Mouse (Mus musculus): ENCODE results near the gene Mbd3l1.

Mbd3l1 gene

DNA sequence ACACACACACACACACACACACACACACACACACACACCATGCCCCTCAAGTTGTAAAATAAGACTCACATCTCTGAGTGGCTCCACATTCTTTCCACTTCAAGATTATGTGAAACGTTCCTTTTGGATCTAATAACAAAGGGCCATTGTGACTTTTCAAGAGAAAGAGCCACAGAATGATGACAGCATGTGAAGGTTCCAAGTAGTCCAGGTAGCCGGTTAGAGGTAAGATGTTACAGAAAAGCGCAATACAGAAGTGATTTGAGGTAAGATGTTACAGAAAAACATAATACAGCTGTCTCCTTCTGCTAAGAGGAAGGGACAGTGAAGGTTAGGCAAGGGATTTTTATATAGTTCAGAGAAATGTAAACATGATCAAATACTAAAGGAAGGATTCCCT, at the start of gene Mbd3l1, which contains the start of gene Zfp558:
Gene Mbd3l1, plus strand, starts transcription at position 192 of the 400 bp plus-strand sequence.
Gene Zfp558, minus strand, starts transcription at position 101 of the 400 bp plus-strand sequence.
- no peak for DNase-seq

DNA sequence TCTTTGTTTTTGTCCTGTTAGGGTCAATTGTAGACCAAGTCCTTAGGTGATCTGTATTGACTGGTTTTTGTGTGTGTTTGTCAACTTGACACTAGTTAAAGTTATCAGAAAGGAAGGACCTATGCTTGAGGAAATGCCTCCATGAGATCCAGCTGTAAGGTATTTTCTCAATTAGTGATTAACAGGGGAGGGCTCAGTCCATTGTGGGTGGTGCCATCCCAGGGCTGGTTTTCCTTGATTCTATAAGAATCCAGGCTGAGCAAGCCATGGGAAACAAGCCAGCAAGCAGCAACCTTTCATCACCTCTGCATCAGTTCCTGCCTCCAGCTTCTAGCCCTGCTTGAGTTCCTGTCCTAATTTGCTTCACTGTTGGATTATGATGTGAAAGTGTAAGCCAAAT, 47.8 kb upstream of the Mbd3l1 start, which contains the start of gene Mbd3l2:
Gene Mbd3l2, plus strand, starts transcription at position 301 of the 400 bp plus-strand sequence.
- no peak for DNase-seq

DNA sequence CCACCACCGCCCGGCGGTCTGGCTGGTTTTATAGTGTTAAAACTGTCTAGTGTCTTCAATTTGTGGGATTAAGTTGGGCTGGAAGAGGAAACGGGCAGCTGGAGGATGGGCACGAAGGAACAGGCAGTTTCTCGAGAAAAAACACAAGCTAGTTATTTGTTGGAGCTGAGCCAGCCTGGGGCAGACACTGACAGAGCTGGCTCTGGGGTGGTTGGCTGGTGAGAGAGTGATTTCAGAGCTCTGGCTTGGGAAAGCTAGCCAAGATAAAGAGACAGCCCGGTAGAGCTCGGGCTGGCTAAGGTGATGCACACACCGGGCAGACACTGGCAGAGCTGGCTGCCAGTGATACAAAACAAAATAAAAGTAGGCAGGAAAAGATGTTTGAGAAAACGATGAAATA, 46.5 kb upstream of the Mbd3l1 start:
- peak; percentile 88 for DNase-seq

DNA sequence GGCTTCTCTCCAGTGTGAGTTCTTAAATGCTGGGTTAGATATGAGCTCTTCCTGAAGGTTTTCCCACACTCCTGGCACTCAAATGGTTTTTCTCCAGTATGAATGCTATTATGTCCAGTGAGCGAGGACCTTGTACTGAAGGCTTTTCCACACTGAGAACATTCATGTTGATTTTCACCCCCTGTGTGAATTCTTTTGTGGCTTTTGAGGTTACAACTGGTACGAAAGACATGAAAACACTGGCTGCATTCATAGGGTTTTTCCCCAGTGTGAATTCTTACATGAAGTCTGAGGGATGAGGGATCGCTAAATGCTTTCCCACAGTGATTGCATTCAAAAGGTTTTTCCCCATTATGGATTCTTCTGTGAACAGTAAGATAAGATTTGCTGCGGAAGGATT, 21.6 kb upstream of the Mbd3l1 start:
- DNase-seq = no peak

DNA sequence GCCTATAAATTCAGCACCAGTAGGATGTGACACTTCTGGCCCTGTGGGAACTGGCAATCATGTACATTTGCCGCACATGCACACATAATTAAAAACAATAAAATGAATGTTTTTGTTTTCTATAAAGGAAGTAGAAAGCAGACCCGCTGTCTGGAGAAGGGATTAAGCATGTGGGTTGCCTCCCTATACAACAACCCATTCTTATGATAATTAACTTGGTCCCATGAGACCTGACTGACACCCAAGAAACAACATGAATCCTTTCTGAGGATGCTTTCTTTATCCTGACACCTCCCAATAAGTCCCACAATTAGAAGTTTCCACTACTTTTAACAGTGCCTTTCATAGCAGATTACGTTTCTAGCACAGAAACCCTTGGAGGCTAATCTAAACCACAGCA, 10.8 kb upstream of the Mbd3l1 start:
- no peak for DNase-seq

DNA sequence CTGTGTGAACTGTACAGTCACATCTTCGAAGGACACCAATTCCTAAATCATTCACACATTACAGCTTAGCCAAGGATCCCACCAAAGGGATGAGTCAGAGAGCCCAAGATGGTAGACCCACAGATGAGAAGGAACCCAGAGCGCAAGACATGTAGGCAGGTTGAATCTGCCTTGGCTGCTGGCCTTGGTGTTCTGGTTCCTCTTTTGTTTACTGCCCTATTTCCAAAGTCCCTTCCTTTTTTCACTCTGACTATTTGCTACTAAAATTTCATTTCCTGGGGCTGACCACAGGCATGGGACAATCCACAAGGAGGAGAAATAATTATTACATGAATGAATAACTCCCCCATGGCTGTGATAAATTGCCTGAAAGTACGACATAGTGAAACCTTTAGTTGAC, 10.2 kb upstream of the Mbd3l1 start:
- peak; percentile 83 for DNase-seq

DNA sequence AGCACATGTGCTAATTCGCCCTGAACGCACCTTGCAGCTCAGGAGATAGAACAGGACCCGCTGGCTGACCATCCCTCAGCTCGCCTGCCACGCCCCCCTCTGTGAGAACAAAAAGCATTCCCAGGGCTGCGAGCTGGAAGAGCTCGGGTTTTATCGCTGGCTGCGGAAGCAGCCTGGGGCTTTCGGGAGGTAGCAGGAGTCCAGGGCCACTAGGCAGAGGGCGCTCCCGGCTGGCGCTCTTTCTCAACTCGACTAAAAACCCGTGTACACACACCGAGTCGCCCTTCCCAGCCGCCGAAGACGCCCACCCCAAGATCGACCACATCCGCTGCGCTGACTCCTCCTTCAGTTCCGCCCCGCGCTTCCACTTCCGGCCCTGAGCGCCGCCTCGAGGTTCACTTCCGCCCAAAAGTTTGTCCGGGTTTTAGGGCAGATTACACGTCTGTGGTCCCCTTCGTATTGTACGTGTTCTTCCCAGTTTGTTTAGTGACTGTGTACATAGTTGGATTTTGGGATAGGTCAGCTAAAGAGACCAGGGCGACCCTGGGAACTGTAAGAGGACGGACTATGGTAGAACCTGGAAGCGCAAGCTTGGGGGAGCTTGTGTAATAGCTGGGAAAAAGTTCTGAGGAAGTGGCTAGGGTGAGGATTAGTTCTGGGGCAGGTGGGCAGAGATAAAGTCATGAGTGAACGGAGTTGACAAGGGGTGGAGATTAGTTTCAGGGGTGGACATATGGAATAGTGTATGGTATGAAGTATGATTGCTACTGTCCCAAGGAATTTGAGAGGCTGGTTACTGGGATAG, 4.6 kb upstream of the Mbd3l1 start:
- peak; percentile 97 for DNase-seq

DNA sequence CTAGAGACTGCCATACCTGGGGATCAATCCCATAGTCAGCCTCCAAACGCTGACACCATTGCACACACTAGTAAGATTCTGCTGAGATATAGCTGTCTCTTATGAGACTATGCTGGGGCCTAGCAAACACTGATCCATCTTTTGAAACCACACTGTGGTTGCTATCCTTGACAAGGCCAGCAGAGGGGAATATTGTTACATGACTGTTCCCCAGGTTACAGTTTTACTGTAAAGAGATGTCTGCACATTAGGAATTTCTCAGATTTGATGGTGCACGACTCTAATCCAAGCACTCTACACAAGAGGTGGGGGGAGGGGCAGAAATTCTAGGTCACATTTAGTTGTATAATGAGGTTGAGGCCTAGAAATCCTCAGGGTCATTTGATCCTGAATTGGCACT, 29.9 kb downstream of the Mbd3l1 start:
- no peak for DNase-seq

Measured in heart, adult 11 months (tissue).